8 mouse cellular contexts compared by ENCODE assay signal in the genomic region with DNA sequence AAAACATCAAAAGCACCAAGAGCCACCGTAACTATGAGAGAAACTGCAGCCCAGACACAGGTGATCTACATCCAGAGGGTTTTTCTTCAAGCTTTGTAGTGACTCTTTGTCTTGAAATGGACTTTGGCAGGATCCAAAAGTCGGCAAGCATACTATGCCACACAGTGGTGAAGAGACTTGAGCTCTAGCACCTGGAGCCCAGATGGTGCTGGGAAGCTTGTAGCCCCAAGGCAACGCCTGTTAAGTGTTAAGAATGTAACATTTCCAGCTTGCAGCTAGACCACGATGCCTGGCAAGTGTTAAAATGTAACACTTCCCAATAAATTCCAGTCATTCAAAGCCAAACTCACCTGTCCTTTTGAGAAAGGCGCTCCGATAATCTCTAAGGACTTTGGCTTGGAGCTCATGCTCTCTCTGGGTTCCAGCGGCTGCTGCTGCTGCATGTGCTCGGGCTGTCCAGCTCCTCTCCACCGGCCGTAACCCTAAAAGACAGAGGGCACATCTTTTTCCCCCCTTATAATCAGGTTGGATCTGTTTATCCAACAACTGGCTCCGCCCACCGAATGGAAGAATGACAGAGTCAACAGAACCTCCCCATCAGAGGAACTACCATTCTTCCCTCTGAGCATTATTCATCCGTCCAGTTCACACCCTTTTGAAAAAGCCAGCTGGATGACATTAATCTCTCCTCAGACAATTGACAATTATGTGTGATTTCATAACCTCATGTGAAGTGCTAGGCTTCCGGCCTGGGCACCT. TPM values are rescaled to one million over a fixed set of nuclear protein-coding genes. Genes with fewer than 3 reads are reported as not detected.
DNase-seq lines count a peak whose midpoint lies in the region; ATAC-seq lines count a peak whose summit lies in the region.

TSS of gene Arg1 (minus strand) at position 523 of the 759 bp plus-strand sequence.

- no peak within 1 kb of the TSS for H3K4me3 ChIP-seq in heart, embryonic 15.5 days
- H3K4me3 ChIP-seq in brown adipose tissue, adult 24 weeks (ENCODE audit: insufficient read depth, low read depth, low read length) = peak within 1 kb of the TSS; percentile 37; the same call in 1 of the 2 replicates
- H3K4me3 ChIP-seq in hindbrain, embryonic 16.5 days (ENCODE audit: low read length) = no peak within 1 kb of the TSS
- H3K4me3 ChIP-seq in midbrain, embryonic 16.5 days (ENCODE audit: low read depth, low read length) = no peak within 1 kb of the TSS

- 49% methylated on average over 14 of the region's 14 CpGs for WGBS in heart, embryonic 15.5 days
- 51% methylated on average over 14 of the region's 14 CpGs for WGBS in hindbrain, embryonic 16.5 days
- WGBS in midbrain, embryonic 16.5 days = 73% methylated on average over 14 of the region's 14 CpGs

- no peak within 1 kb of the TSS for H3K27ac ChIP-seq in heart, embryonic 15.5 days
- no peak within 1 kb of the TSS; the same call in 1 of the 2 replicates for H3K27ac ChIP-seq in brown adipose tissue, adult 24 weeks (replicated peaks; ENCODE audit: low read depth, low read length)
- H3K27ac ChIP-seq in hindbrain, embryonic 16.5 days (ENCODE audit: low read depth, low read length) = no peak within 1 kb of the TSS
- H3K27ac ChIP-seq in midbrain, embryonic 16.5 days (ENCODE audit: low read length) = no peak within 1 kb of the TSS

- no peaks in the 10 kb centered on the region for H3K9me3 ChIP-seq in heart, embryonic 15.5 days (replicated peaks)
- H3K9me3 ChIP-seq in hindbrain, embryonic 16.5 days (ENCODE audit: control insufficient read depth, low read length) = no peaks in the 10 kb centered on the region
- no peaks in the 10 kb centered on the region for H3K9me3 ChIP-seq in midbrain, embryonic 16.5 days (replicated peaks; ENCODE audit: control insufficient read depth, low read length, poor library complexity, severe bottlenecking)

- H3K27me3 ChIP-seq in heart, embryonic 15.5 days = no peaks in the 10 kb centered on the region
- no peaks in the 10 kb centered on the region for H3K27me3 ChIP-seq in hindbrain, embryonic 16.5 days (replicated peaks; ENCODE audit: control insufficient read depth, insufficient read depth, low read length)
- H3K27me3 ChIP-seq in midbrain, embryonic 16.5 days (ENCODE audit: control insufficient read depth, insufficient read depth, low read depth, low read length) = no peaks in the 10 kb centered on the region

- H3K4me2 ChIP-seq in heart, embryonic 15.5 days = peak within 1 kb of the TSS; percentile 43
- peak within 1 kb of the TSS; percentile 14 for H3K4me2 ChIP-seq in hindbrain, embryonic 16.5 days (ENCODE audit: low read length)
- no peak within 1 kb of the TSS for H3K4me2 ChIP-seq in midbrain, embryonic 16.5 days (ENCODE audit: low read length)

- intact Hi-C loops in left cerebral cortex, postnatal 10 days (cut with DNase I) = no loop called here

- no peak for DNase-seq in heart, adult 8-10 months (ENCODE audit: low spot score)
- DNase-seq in left cerebral cortex, postnatal 10 days (ENCODE audit: extremely low spot score in 1 of 2, low spot score in 2 of 2) = no peak
- DNase-seq in spleen, adult 12 weeks (ENCODE audit: low spot score) = no peak
- DNase-seq in layer of hippocampus, postnatal 10 days (ENCODE audit: low spot score in 2 of 2) = no peak

- no peaks in the 10 kb centered on the region for H3K36me3 ChIP-seq in heart, embryonic 15.5 days
- no peaks in the 10 kb centered on the region for H3K36me3 ChIP-seq in hindbrain, embryonic 16.5 days (ENCODE audit: control insufficient read depth, insufficient read depth, low read length)
- no peaks in the 10 kb centered on the region for H3K36me3 ChIP-seq in midbrain, embryonic 16.5 days (ENCODE audit: control insufficient read depth, insufficient read depth, low read length)

- H3K4me1 ChIP-seq in heart, embryonic 15.5 days (replicated peaks) = peaks cover 11% of the 10 kb centered on the region
- peaks cover 14% of the 10 kb centered on the region; the same call in 1 of the 2 replicates for H3K4me1 ChIP-seq in brown adipose tissue, adult 24 weeks (ENCODE audit: control insufficient read depth, insufficient read depth, insufficient read length, low read length)
- H3K4me1 ChIP-seq in hindbrain, embryonic 16.5 days (ENCODE audit: control insufficient read depth, insufficient read depth, low read depth, low read length) = no peaks in the 10 kb centered on the region
- no peaks in the 10 kb centered on the region; the same call in 1 of the 2 replicates for H3K4me1 ChIP-seq in midbrain, embryonic 16.5 days (ENCODE audit: control insufficient read depth, insufficient read depth, low read length)

- no peak for ATAC-seq in heart, embryonic 15.5 days (replicated peaks; ENCODE audit: insufficient number of reproducible peaks, insufficient read depth, low FRiP score, low read depth)
- 0 out of 2 replicates have a peak, but pooled peaks have one; percentile 22 for ATAC-seq in hindbrain, embryonic 16.5 days
- ATAC-seq in midbrain, embryonic 16.5 days = peak; percentile 33; the same call in 1 of the 2 replicates

- H3K9ac ChIP-seq in heart, embryonic 15.5 days = no peak within 1 kb of the TSS
- no peak within 1 kb of the TSS for H3K9ac ChIP-seq in hindbrain, embryonic 16.5 days (ENCODE audit: low read depth, low read length)
- no peak within 1 kb of the TSS for H3K9ac ChIP-seq in midbrain, embryonic 16.5 days (ENCODE audit: low read depth, low read length)

RNA-seq across cellular contexts. Expression of gene Arg1, which starts in this region (rescaled TPM):
- 0.30 and 1.6 TPM in 2 replicates for polyA plus RNA-seq in heart, embryonic 15.5 days (2015; fragmentation: Nextera tagmentation; extraction: Ambion mirVana)
- total RNA-seq in heart, adult 8-10 months (2022) = not detected
- polyA plus RNA-seq in brown adipose tissue, adult 24 weeks (2012; ENCODE audit: insufficient read depth, insufficient read length, missing spikeins) = 1.7 TPM in 1 of 2 replicates, not detected in the other
- 3.2 and 3.4 TPM in 2 replicates for polyA plus RNA-seq in hindbrain, embryonic 16.5 days (2015; fragmentation: Nextera tagmentation; extraction: Ambion mirVana)
- polyA plus RNA-seq in midbrain, embryonic 16.5 days (2015; fragmentation: Nextera tagmentation; extraction: Ambion mirVana) = 1.4 and 1.8 TPM in 2 replicates
- total RNA-seq in left cerebral cortex, postnatal 10 days (2021) = under 1 TPM; 0.24 to 0.30 TPM
- total RNA-seq in layer of hippocampus, postnatal 10 days (2021) = under 1 TPM in 1 of 2 experiments, not detected in 1; 0.32 TPM
